Mouse (Mus musculus) embryonic facial prominence, embryonic 12.5 days (tissue): ENCODE results near the gene Gtf2a1l. TPM values are rescaled to one million over a fixed set of nuclear protein-coding genes. Genes with fewer than 3 reads are reported as not detected.
A peak's percentile ranks its signal among the peaks of the same experiment; 100 is the strongest.

ENCODE experiments used
- ATAC-seq: fragments of 200-750 bp; cut with Nextera tagmentation; 2 replicates; pipeline ENCODE4 v1.8.0; 2017; ENCODE audit not compliant: insufficient number of reproducible peaks, insufficient read depth, low FRiP score, low TSS enrichment
- H3K27ac ChIP-seq: fragments of 300-500 bp; sonication (generic); 2 replicates; pipeline ENCODE4 v1.5.1; 2016; ENCODE audit warnings: mild to moderate bottlenecking
- H3K27me3 ChIP-seq: fragments of 300-500 bp; sonication (generic); 2 replicates; pipeline ENCODE4 v1.6.1; 2016; ENCODE audit warnings: mild to moderate bottlenecking, moderate library complexity
- H3K36me3 ChIP-seq: fragments of 300-500 bp; sonication (generic); 2 replicates; pipeline ENCODE4 v1.6.1; 2016; ENCODE audit warnings: mild to moderate bottlenecking
- H3K4me1 ChIP-seq: fragments of 300-500 bp; sonication (generic); 2 replicates; pipeline ENCODE4 v1.6.1; 2016
- H3K4me2 ChIP-seq: fragments of 300-500 bp; sonication (generic); replicated peaks from 2 replicates; pipeline ENCODE4 v1.6.1; 2016; ENCODE audit warnings: mild to moderate bottlenecking, moderate library complexity
- H3K4me3 ChIP-seq: fragments of 300-500 bp; sonication (generic); 2 replicates; pipeline ENCODE4 v1.5.1; 2016; ENCODE audit warnings: mild to moderate bottlenecking
- H3K9ac ChIP-seq: fragments of 300-500 bp; sonication (generic); 2 replicates; pipeline ENCODE4 v1.6.1; 2016; ENCODE audit warnings: mild to moderate bottlenecking, moderate library complexity
- H3K9me3 ChIP-seq: fragments of 300-500 bp; sonication (generic); 2 replicates; pipeline ENCODE4 v1.6.1; 2016; ENCODE audit warnings: mild to moderate bottlenecking, moderate library complexity
- WGBS: fragments of 180-500 bp; shearing (Covaris S2); methylation state at CpG from one replicate; pipeline ENCODE4 v1.1.7; 2016; 5-methylcytosine and 5-hydroxymethylcytosine counted together
- polyA plus RNA-seq: library from polyadenylated mRNA; unstranded; fragments of >200 nt; fragmentation: Nextera tagmentation; extraction: Ambion mirVana; gene quantifications from 2 replicates; pipeline ENCODE4 v1.2.1, GENCODE M21; 2016

Gene Gtf2a1l
- polyA plus RNA-seq, 1 experiment from 2014 or later: 0.15 TPM

GRCm38 (mm10) chr17:88629931-88630553, 38.4 kb upstream of the Gtf2a1l start:
- no peak overlapping the region for H3K4me3 ChIP-seq
- H3K4me1 ChIP-seq: peaks cover 60% of the 10 kb centered on the region
- H3K27me3 ChIP-seq: no peaks in the 10 kb centered on the region
- no peak overlapping the region for H3K9ac ChIP-seq
- H3K36me3 ChIP-seq: 0 out of 2 replicates have a peak, but pooled peaks cover under 1% of the 10 kb centered on the region
- no peaks in the 10 kb centered on the region for H3K9me3 ChIP-seq
- ATAC-seq: peak; percentile 57
- H3K4me2 ChIP-seq: no peak overlapping the region
- peak overlapping the region; percentile 91 for H3K27ac ChIP-seq
- WGBS: 29% methylated on average over 11 of the region's 11 CpGs

- no peak for ATAC-seq
- H3K9ac ChIP-seq: no peak overlapping the region
- peaks cover 5% of the 10 kb centered on the region; the same call in 1 of the 2 replicates for H3K36me3 ChIP-seq
- peak overlapping the region; percentile 91 for H3K27ac ChIP-seq
- H3K9me3 ChIP-seq: no peaks in the 10 kb centered on the region
- H3K4me2 ChIP-seq: no peak overlapping the region
- WGBS: 67% methylated on average over 3 of the region's 3 CpGs
- peaks cover 56% of the 10 kb centered on the region for H3K4me1 ChIP-seq
- H3K27me3 ChIP-seq: no peaks in the 10 kb centered on the region
- no peak overlapping the region for H3K4me3 ChIP-seq
Measured at GRCm38 (mm10) chr17:88630554-88630948, 37.9 kb upstream of the Gtf2a1l start.

GRCm38 (mm10) chr17:88632631-88633030, 35.8 kb upstream of the Gtf2a1l start:
- no peak overlapping the region for H3K9ac ChIP-seq
- no peaks in the 10 kb centered on the region for H3K9me3 ChIP-seq
- no peak for ATAC-seq
- peaks cover 7% of the 10 kb centered on the region; the same call in 1 of the 2 replicates for H3K36me3 ChIP-seq
- 90% methylated on average over 3 of the region's 3 CpGs for WGBS
- no peak overlapping the region for H3K4me3 ChIP-seq
- peaks cover 38% of the 10 kb centered on the region for H3K4me1 ChIP-seq
- H3K27me3 ChIP-seq: no peaks in the 10 kb centered on the region
- no peak overlapping the region for H3K4me2 ChIP-seq
- no peak overlapping the region for H3K27ac ChIP-seq

GRCm38 (mm10) chr17:88636076-88636475, 32.4 kb upstream of the Gtf2a1l start:
- peaks cover 7% of the 10 kb centered on the region; the same call in 1 of the 2 replicates for H3K36me3 ChIP-seq
- H3K4me1 ChIP-seq: peaks cover 7% of the 10 kb centered on the region; the same call in 1 of the 2 replicates
- no peaks in the 10 kb centered on the region for H3K27me3 ChIP-seq
- H3K27ac ChIP-seq: no peak overlapping the region
- H3K9ac ChIP-seq: no peak overlapping the region
- no peak overlapping the region for H3K4me2 ChIP-seq
- no peak for ATAC-seq
- 80% methylated on average over 14 of the region's 14 CpGs for WGBS
- H3K4me3 ChIP-seq: no peak overlapping the region
- H3K9me3 ChIP-seq: no peaks in the 10 kb centered on the region

- Histone ChIP-seq H3K4me1 (peaks cover 3% of the 10 kb centered on the region; the same call in 1 of the 2 replicates), H3K36me3 (peaks cover 7% of the 10 kb centered on the region; the same call in 1 of the 2 replicates), H3K4me2 (no peak overlapping the region), H3K27me3 (no peaks in the 10 kb centered on the region), H3K9ac (no peak overlapping the region), H3K9me3 (no peaks in the 10 kb centered on the region), H3K27ac (no peak overlapping the region), H3K4me3 (no peak overlapping the region)
- WGBS: 26% methylated on average over 12 of the region's 12 CpGs
- no peak for ATAC-seq
Measured at GRCm38 (mm10) chr17:88636587-88636986, 31.9 kb upstream of the Gtf2a1l start.

GRCm38 (mm10) chr17:88641012-88641411, 27.4 kb upstream of the Gtf2a1l start:
- Histone ChIP-seq H3K4me1 (no peaks in the 10 kb centered on the region), H3K9ac (no peak overlapping the region), H3K27me3 (no peaks in the 10 kb centered on the region), H3K36me3 (peaks cover 9% of the 10 kb centered on the region), H3K9me3 (no peaks in the 10 kb centered on the region), H3K4me3 (no peak overlapping the region), H3K4me2 (no peak overlapping the region), H3K27ac (no peak overlapping the region)
- 23% methylated on average over 6 of the region's 6 CpGs for WGBS
- ATAC-seq: no peak

DNA sequence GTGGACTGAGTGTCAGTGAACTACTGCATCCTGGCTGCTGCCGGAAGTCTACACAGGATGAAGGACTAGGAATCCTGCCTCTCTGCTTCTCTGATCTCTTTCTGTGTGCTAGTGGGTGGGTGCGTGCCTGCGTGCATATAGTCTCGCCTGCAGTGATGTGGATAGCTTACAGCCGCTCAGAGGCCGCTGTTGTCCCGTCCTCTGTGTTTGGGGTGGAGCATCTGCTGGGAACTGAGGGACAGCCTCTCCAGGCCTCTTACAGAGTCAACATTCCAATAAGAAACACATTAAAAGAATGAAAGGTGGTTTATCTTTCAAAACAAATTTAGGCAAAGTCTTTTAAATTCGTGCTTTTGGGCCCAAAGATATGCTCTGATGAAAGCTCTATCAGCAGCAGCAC, 26.6 kb upstream of the Gtf2a1l start:
- Histone ChIP-seq H3K36me3 (peaks cover 14% of the 10 kb centered on the region), H3K4me2 (no peak overlapping the region), H3K9ac (no peak overlapping the region), H3K4me3 (no peak overlapping the region), H3K27ac (no peak overlapping the region), H3K4me1 (no peaks in the 10 kb centered on the region), H3K9me3 (no peaks in the 10 kb centered on the region), H3K27me3 (no peaks in the 10 kb centered on the region)
- no peak for ATAC-seq
- 84% methylated on average over 8 of the region's 8 CpGs for WGBS

DNA sequence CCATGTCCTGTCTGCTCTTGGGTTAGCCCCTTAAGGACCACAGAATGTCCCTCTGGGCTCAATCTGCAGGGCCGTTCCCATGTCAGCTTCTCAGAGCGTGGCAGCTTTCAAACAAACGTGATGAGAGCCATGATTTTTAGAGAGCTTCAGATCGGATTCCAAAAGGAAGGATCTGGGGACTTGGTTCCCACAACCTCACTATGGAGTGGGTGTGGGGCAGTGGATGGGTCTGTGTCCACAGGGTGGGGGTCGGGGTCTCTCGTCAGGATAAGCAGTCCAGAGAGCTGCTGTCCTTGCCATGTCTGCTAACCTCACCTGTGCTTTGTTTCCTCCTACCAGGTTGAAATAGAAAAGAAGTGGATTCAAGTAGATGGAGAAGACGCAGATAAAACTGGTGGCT, 23.6 kb upstream of the Gtf2a1l start:
- no peak overlapping the region for H3K4me3 ChIP-seq
- H3K9me3 ChIP-seq: no peaks in the 10 kb centered on the region
- H3K36me3 ChIP-seq: peaks cover 21% of the 10 kb centered on the region
- no peak for ATAC-seq
- H3K4me1 ChIP-seq: no peaks in the 10 kb centered on the region
- H3K9ac ChIP-seq: no peak overlapping the region
- WGBS: 87% methylated on average over 7 of the region's 7 CpGs
- H3K4me2 ChIP-seq: no peak overlapping the region
- no peak overlapping the region for H3K27ac ChIP-seq
- no peaks in the 10 kb centered on the region for H3K27me3 ChIP-seq

GRCm38 (mm10) chr17:88645299-88645698, 23.2 kb upstream of the Gtf2a1l start:
- WGBS: 90% methylated on average over 11 of the region's 11 CpGs
- Histone ChIP-seq H3K27me3 (no peaks in the 10 kb centered on the region), H3K4me2 (no peak overlapping the region), H3K4me3 (no peak overlapping the region), H3K36me3 (peaks cover 21% of the 10 kb centered on the region), H3K4me1 (no peaks in the 10 kb centered on the region), H3K9me3 (no peaks in the 10 kb centered on the region), H3K27ac (no peak overlapping the region), H3K9ac (no peak overlapping the region)
- ATAC-seq: no peak

DNA sequence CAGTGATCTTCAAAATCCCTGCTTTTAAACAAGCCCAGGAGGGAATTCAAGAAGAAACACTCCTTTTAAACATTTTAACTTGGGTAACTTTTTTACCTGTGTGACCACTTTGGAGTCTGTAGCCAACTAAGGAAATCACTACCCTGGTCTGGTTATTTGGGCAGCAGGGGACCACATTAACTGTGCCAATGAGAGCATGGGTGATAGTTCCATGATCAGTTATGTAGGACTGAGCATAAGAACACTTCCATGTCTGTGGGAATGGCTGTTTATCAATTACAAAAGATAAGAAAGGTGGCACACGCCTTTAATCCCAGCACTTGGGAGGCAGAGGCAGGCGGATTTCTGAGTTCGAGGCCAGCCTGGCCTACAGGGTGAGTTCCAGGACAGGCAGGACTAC, 21.3 kb upstream of the Gtf2a1l start:
- Histone ChIP-seq H3K36me3 (peaks cover 21% of the 10 kb centered on the region), H3K4me3 (no peak overlapping the region), H3K4me2 (no peak overlapping the region), H3K4me1 (no peaks in the 10 kb centered on the region), H3K27me3 (no peaks in the 10 kb centered on the region), H3K9me3 (no peaks in the 10 kb centered on the region), H3K9ac (no peak overlapping the region), H3K27ac (no peak overlapping the region)
- no peak for ATAC-seq
- 88% methylated on average over 3 of the region's 3 CpGs for WGBS

- peaks cover 7% of the 10 kb centered on the region; the same call in 1 of the 2 replicates for H3K36me3 ChIP-seq
- no peaks in the 10 kb centered on the region for H3K4me1 ChIP-seq
- H3K4me2 ChIP-seq: no peak overlapping the region
- ATAC-seq: no peak
- 6% methylated on average over 9 of the region's 9 CpGs for WGBS
- no peak overlapping the region for H3K9ac ChIP-seq
- H3K27me3 ChIP-seq: no peaks in the 10 kb centered on the region
- no peak overlapping the region for H3K27ac ChIP-seq
- no peak overlapping the region for H3K4me3 ChIP-seq
- H3K9me3 ChIP-seq: no peaks in the 10 kb centered on the region
Measured at GRCm38 (mm10) chr17:88652010-88652409, 16.4 kb upstream of the Gtf2a1l start.

DNA sequence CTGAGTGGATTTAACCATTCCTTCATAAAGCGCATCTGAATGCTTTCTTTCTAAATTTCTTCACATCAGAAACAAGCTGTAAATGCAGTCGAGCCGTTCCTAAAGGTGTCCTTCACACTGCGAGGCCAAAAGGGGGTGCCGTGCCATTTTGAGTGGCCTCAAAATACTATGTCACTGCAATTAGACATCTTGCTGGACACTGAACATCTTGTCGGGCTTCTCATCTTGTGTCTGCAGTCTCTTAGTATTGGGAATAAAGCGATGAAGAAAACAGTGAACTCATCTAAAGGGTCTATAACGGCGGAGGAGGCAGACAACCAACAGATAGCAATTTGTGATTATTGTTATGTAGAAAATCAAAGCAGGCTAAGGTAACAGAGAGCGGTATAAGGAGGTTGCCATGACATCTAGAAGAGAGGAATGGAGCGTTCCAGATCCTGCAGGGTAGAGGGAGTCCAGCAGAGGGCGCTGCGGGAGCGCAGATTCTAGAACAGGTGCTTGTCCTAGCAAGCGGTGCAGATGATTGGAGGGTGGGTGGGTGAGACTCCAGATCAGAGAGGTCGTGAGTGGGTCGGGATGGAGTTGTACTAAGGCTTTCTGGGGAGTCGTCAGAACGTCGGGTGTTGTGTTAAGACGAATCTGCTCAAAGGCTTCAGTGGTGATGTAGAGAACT, 15.6 kb upstream of the Gtf2a1l start:
- Histone ChIP-seq H3K27ac (no peak overlapping the region), H3K4me2 (no peak overlapping the region), H3K9me3 (no peaks in the 10 kb centered on the region)

More for the DNA sequence above, 15.6 kb upstream of the Gtf2a1l start:
- Histone ChIP-seq H3K4me1 (no peaks in the 10 kb centered on the region), H3K9ac (no peak overlapping the region), H3K4me3 (no peak overlapping the region), H3K27me3 (no peaks in the 10 kb centered on the region), H3K36me3 (peaks cover 7% of the 10 kb centered on the region; the same call in 1 of the 2 replicates)
- 23% methylated on average over 21 of the region's 21 CpGs for WGBS
- 0 out of 2 replicates have a peak, but pooled peaks have one; percentile 38 for ATAC-seq
